Mouse (Mus musculus) embryonic facial prominence, embryonic 15.5 days (tissue): ENCODE measurements around the gene Prelp. TPM values are rescaled to one million over a fixed set of nuclear protein-coding genes. Genes with fewer than 3 reads are reported as not detected.

Experiments used
- ATAC-seq: fragments of 200-750 bp; cut with Nextera tagmentation; 2 replicates; pipeline ENCODE4 v1.8.0; 2017; ENCODE audit warnings: low read depth, moderate TSS enrichment; ENCODE audit not compliant: insufficient number of reproducible peaks, low FRiP score, low TSS enrichment
- H3K27ac ChIP-seq: fragments of 300-500 bp; sonication (generic); replicated peaks from 2 replicates; pipeline ENCODE4 v1.5.1; 2015; ENCODE audit warnings: mild to moderate bottlenecking, inconsistent platforms
- H3K27me3 ChIP-seq: fragments of 300-500 bp; sonication (generic); 2 replicates; pipeline ENCODE4 v1.6.1; 2015; ENCODE audit warnings: inconsistent platforms
- H3K36me3 ChIP-seq: fragments of 300-500 bp; sonication (generic); 2 replicates; pipeline ENCODE4 v1.6.1; 2015; ENCODE audit warnings: mild to moderate bottlenecking, inconsistent platforms
- H3K4me1 ChIP-seq: fragments of 300-500 bp; sonication (generic); 2 replicates; pipeline ENCODE4 v1.6.1; 2015; ENCODE audit warnings: inconsistent platforms
- H3K4me2 ChIP-seq: fragments of 300-500 bp; sonication (generic); replicated peaks from 2 replicates; pipeline ENCODE4 v1.6.1; 2015; ENCODE audit warnings: mild to moderate bottlenecking, inconsistent platforms
- H3K4me3 ChIP-seq: fragments of 300-500 bp; sonication (generic); replicated peaks from 2 replicates; pipeline ENCODE4 v1.5.1; 2015; ENCODE audit warnings: mild to moderate bottlenecking, inconsistent platforms
- H3K9ac ChIP-seq: fragments of 300-500 bp; sonication (generic); 2 replicates; pipeline ENCODE4 v1.6.1; 2015; ENCODE audit warnings: inconsistent platforms
- H3K9me3 ChIP-seq: fragments of 300-500 bp; sonication (generic); replicated peaks from 2 replicates; pipeline ENCODE4 v1.6.1; 2016; ENCODE audit warnings: inconsistent platforms
- WGBS: fragments of 180-500 bp; shearing (Covaris S2); methylation state at CpG from one replicate; pipeline ENCODE4 v1.1.7; 2015; 5-methylcytosine and 5-hydroxymethylcytosine counted together
- polyA plus RNA-seq: library from polyadenylated mRNA; unstranded; fragments of >200 nt; fragmentation: Nextera tagmentation; extraction: Ambion mirVana; gene quantifications from 2 replicates; pipeline ENCODE4 v1.2.1, GENCODE M21; 2015

Prelp gene
- polyA plus RNA-seq, 1 experiment from 2014 or later: 8.2 TPM

GRCm38 (mm10) chr1:133891489-133891888 is 29.7 kb downstream of the Prelp start:
- Histone ChIP-seq H3K4me3 (no peak overlapping the region), H3K36me3 (no peaks in the 10 kb centered on the region), H3K27ac (peak overlapping the region; percentile 41; the same call in 1 of the 2 replicates), H3K27me3 (no peaks in the 10 kb centered on the region), H3K4me1 (peaks cover 65% of the 10 kb centered on the region), H3K4me2 (no peak overlapping the region), H3K9ac (no peak overlapping the region), H3K9me3 (no peaks in the 10 kb centered on the region)
- ATAC-seq: no peak
- 13% methylated on average over 5 of the region's 5 CpGs for WGBS

GRCm38 (mm10) chr1:133889949-133890598 is 31.1 kb downstream of the Prelp start:
- H3K4me2 ChIP-seq: peak overlapping the region; percentile 31
- no peak overlapping the region for H3K4me3 ChIP-seq
- no peaks in the 10 kb centered on the region for H3K9me3 ChIP-seq
- H3K36me3 ChIP-seq: no peaks in the 10 kb centered on the region
- no peak overlapping the region for H3K9ac ChIP-seq
- no peak for ATAC-seq
- 14% methylated on average over 20 of the region's 20 CpGs for WGBS
- H3K4me1 ChIP-seq: peaks cover 63% of the 10 kb centered on the region
- H3K27ac ChIP-seq: no peak overlapping the region
- H3K27me3 ChIP-seq: no peaks in the 10 kb centered on the region

GRCm38 (mm10) chr1:133887538-133888250 is 33.5 kb downstream of the Prelp start:
- Histone ChIP-seq H3K4me3 (no peak overlapping the region), H3K27ac (no peak overlapping the region), H3K4me1 (peaks cover 56% of the 10 kb centered on the region), H3K9ac (no peak overlapping the region), H3K27me3 (no peaks in the 10 kb centered on the region), H3K36me3 (no peaks in the 10 kb centered on the region), H3K4me2 (no peak overlapping the region), H3K9me3 (no peaks in the 10 kb centered on the region)
- 71% methylated on average over 5 of the region's 5 CpGs for WGBS
- ATAC-seq: no peak

- H3K27ac ChIP-seq: no peak overlapping the region
- 5% methylated on average over 8 of the region's 8 CpGs for WGBS
- peaks cover 55% of the 10 kb centered on the region for H3K4me1 ChIP-seq
- H3K36me3 ChIP-seq: no peaks in the 10 kb centered on the region
- H3K4me3 ChIP-seq: no peak overlapping the region
- H3K4me2 ChIP-seq: no peak overlapping the region
- H3K9me3 ChIP-seq: no peaks in the 10 kb centered on the region
- no peak overlapping the region for H3K9ac ChIP-seq
- no peak for ATAC-seq
- H3K27me3 ChIP-seq: no peaks in the 10 kb centered on the region
These were observed 34.2 kb downstream of the Prelp start for GRCm38 (mm10) chr1:133887044-133887443.

- no peaks in the 10 kb centered on the region for H3K27me3 ChIP-seq
- 30% methylated on average over 6 of the region's 6 CpGs for WGBS
- H3K9me3 ChIP-seq: no peaks in the 10 kb centered on the region
- no peaks in the 10 kb centered on the region for H3K36me3 ChIP-seq
- no peak overlapping the region for H3K27ac ChIP-seq
- H3K4me3 ChIP-seq: no peak overlapping the region
- no peak overlapping the region for H3K9ac ChIP-seq
- peaks cover 49% of the 10 kb centered on the region for H3K4me1 ChIP-seq
- no peak for ATAC-seq
- H3K4me2 ChIP-seq: no peak overlapping the region
These were observed 34.8 kb downstream of the Prelp start for GRCm38 (mm10) chr1:133886431-133886830.

GRCm38 (mm10) chr1:133885811-133886210 is 35.4 kb downstream of the Prelp start:
- Histone ChIP-seq H3K27me3 (no peaks in the 10 kb centered on the region), H3K27ac (no peak overlapping the region), H3K4me1 (peaks cover 44% of the 10 kb centered on the region), H3K4me3 (no peak overlapping the region), H3K4me2 (no peak overlapping the region), H3K9ac (no peak overlapping the region), H3K9me3 (no peaks in the 10 kb centered on the region), H3K36me3 (no peaks in the 10 kb centered on the region)
- ATAC-seq: no peak
- WGBS: 83% methylated on average over 7 of the region's 7 CpGs

GRCm38 (mm10) chr1:133884746-133885145 is 36.5 kb downstream of the Prelp start:
- Histone ChIP-seq H3K9me3 (no peaks in the 10 kb centered on the region), H3K9ac (no peak overlapping the region), H3K4me3 (no peak overlapping the region), H3K4me1 (peaks cover 37% of the 10 kb centered on the region), H3K36me3 (no peaks in the 10 kb centered on the region), H3K4me2 (no peak overlapping the region), H3K27me3 (no peaks in the 10 kb centered on the region), H3K27ac (no peak overlapping the region)
- ATAC-seq: no peak
- 73% methylated on average over 9 of the region's 9 CpGs for WGBS

GRCm38 (mm10) chr1:133884090-133884489 is 37.1 kb downstream of the Prelp start:
- Histone ChIP-seq H3K9me3 (no peaks in the 10 kb centered on the region), H3K27ac (no peak overlapping the region), H3K36me3 (no peaks in the 10 kb centered on the region), H3K27me3 (no peaks in the 10 kb centered on the region), H3K4me3 (no peak overlapping the region), H3K4me2 (no peak overlapping the region), H3K4me1 (peaks cover 34% of the 10 kb centered on the region), H3K9ac (no peak overlapping the region)
- ATAC-seq: no peak
- WGBS: 75% methylated on average over 6 of the region's 6 CpGs

GRCm38 (mm10) chr1:133882283-133883217 is 38.7 kb downstream of the Prelp start:
- no peak overlapping the region for H3K4me3 ChIP-seq
- no peaks in the 10 kb centered on the region for H3K36me3 ChIP-seq
- peaks cover 27% of the 10 kb centered on the region for H3K4me1 ChIP-seq
- 43% methylated on average over 11 of the region's 11 CpGs for WGBS
- H3K4me2 ChIP-seq: no peak overlapping the region
- no peaks in the 10 kb centered on the region for H3K9me3 ChIP-seq
- no peak for ATAC-seq
- no peak overlapping the region for H3K9ac ChIP-seq
- H3K27ac ChIP-seq: no peak overlapping the region
- H3K27me3 ChIP-seq: no peaks in the 10 kb centered on the region

- Histone ChIP-seq H3K4me2 (no peak overlapping the region), H3K4me3 (no peak overlapping the region), H3K9ac (no peak overlapping the region), H3K9me3 (no peaks in the 10 kb centered on the region), H3K4me1 (0 out of 2 replicates have a peak, but pooled peaks cover 20% of the 10 kb centered on the region), H3K36me3 (no peaks in the 10 kb centered on the region), H3K27ac (no peak overlapping the region), H3K27me3 (no peaks in the 10 kb centered on the region)
- no peak for ATAC-seq
- 56% methylated on average over 6 of the region's 6 CpGs for WGBS
These were observed 39.4 kb downstream of the Prelp start for GRCm38 (mm10) chr1:133881813-133882212.

GRCm38 (mm10) chr1:133878825-133879423 is 42.3 kb downstream of the Prelp start:
- ATAC-seq: no peak
- WGBS: 57% methylated on average over 12 of the region's 12 CpGs
- H3K9ac ChIP-seq: no peak overlapping the region
- H3K9me3 ChIP-seq: no peaks in the 10 kb centered on the region
- H3K4me2 ChIP-seq: no peak overlapping the region
- no peaks in the 10 kb centered on the region for H3K27me3 ChIP-seq
- H3K4me1 ChIP-seq: 0 out of 2 replicates have a peak, but pooled peaks cover 12% of the 10 kb centered on the region
- H3K36me3 ChIP-seq: no peaks in the 10 kb centered on the region
- no peak overlapping the region for H3K27ac ChIP-seq
- no peak overlapping the region for H3K4me3 ChIP-seq
